Mouse (Mus musculus) v-Abl transformed pro-B cells (cell line): Measurements from ENCODE around the gene Krt77.

Source experiments
- in situ Hi-C, 2 experiments: fragments of 400-800 bp; cut with MboI; formaldehyde crosslinking; loops; one replicate each; pipeline ENCODE4 v1.15.1; 2025; ENCODE audit not compliant: unreplicated experiment in 2 of 2

Gene Krt77

DNA sequence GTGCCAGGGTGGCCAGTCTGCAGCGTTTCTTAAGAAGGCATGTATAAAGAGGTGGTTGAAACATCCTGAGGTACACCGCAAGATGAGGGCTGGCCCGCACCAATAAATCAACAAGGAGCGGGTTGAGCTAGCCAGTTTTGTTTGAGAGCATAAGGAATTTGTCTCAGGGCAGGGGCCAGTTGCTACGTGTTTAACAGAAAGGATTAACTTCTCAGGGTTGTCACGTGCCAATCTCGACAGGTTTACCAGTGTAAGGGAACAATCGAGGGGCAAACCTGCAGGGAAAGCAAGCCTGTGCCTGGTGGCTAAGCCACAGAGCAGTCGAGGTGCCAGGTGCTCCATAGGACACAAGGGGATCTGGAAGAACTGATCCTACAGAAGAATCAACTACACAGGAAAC is 26.3 kb downstream of the Krt77 start:
- in situ Hi-C loops = no loop called here

DNA sequence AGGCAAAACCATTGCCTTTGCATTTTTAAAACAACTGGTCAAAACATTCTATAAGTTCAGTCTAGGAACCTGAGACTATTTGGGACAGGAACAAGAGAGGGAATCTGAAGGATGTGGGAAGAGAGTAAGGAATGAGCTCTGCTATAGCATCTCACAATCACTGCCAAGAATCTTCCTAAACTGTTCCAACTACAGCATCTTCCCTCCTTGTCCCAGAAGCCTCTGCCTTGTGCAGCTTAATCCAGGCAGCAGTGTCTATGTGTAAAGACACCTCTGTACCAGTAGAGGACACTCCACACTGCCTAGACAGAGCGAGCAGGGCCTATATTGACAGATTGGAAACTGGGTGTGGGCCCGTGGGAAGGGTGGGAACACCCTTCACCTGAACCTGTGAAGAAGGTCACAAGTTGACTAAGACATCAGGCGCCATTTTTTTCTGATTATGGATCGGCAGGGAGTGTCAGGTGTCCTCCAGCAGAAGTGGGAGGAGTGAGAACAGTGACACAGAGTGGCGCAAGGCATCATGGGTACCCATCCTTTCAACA is 34.6 kb downstream of the Krt77 start:
- in situ Hi-C loops = no loop called here

DNA sequence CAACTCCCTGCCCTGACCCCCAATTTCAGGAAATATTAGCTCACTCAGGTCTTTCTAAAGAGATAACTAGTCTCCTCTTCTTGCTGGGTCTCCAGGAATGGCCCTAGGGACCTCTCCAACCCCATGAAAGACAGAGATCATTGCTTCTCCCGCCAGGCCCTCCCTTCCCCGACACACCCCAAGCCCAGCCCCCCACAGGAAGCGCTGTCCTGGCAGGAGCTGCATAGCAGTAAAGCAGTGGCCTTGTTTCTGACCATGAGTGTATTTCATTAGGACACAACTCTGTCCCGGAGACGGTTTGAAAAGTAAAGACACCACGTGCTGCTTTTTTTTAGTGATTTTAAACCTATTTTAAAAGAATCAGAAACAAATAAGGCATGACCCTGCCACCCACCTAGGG is 36.4 kb downstream of the Krt77 start:
- in situ Hi-C loops = no loop called here

DNA sequence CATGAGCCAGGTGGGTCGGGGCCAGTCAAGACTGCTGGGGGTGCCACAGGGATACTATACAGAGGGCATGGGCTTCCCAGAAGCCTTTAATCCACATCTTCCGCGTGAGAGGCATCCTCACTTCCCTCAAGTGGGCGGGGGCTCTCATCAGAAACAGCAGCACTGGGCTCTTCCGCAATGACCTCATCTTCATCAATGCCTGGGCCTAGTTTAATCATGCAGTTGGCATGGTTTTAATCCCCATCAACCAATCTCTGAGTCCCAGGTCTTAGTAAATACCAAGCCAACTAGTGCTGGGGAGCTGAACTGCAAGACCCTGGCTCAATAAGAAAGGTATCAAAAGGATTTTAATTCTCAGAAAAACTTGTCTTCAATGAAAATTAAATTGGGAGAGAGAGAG is 40.1 kb downstream of the Krt77 start:
- in situ Hi-C loops = no loop called here

DNA sequence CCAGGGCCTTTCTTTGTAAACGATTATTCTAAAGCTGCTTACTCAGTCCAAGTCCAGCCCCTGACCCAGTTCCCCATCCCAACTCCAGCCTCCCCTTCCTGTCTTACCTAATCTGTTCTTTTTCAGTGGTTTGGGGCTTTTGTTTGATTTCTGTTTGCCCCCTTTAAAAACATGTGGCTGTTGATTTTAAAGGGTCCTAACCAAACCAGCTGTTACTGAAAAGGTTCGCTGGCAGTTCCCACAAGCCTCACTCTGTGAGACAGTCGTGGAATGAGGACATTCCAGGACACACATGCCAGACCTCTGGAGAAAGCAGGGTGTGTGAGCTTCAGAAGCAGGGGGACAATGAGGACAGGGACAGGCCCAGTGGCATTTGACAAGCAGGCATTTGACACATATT is 47.7 kb downstream of the Krt77 start:
- in situ Hi-C loops = no loop called here

DNA sequence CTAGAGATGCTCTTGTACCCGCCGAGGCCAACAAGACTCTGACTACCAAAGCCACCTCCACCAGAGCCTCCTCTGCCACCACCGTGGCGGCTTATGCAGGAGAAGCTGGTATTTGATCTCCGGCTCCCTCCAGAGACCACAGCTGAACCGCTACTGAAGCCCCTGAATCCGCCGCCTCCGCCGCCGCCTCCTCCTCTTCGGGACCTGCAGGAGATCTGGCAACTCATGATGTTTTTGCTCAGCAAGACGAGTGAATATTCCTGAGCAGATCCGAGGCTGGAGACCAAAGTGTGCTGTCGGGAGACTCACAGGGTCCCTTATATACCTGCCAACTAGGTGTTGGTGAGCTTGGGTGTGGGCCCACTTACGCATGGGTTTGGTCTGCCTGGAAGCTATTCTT is 51.6 kb downstream of the Krt77 start, which contains the start of gene Krt2:
Gene Krt2 (minus strand): TSS at position 295 of the 400 bp plus-strand sequence.
- in situ Hi-C loops = no loop called here
